Mouse (Mus musculus): ENCODE measurements around the gene Foxa3. TPM values are rescaled to one million over a fixed set of nuclear protein-coding genes. Genes with fewer than 3 reads are reported as not detected.

Foxa3 gene
- polyA plus RNA-seq, 1 experiment from 2014 or later = 26.6 TPM

DNA sequence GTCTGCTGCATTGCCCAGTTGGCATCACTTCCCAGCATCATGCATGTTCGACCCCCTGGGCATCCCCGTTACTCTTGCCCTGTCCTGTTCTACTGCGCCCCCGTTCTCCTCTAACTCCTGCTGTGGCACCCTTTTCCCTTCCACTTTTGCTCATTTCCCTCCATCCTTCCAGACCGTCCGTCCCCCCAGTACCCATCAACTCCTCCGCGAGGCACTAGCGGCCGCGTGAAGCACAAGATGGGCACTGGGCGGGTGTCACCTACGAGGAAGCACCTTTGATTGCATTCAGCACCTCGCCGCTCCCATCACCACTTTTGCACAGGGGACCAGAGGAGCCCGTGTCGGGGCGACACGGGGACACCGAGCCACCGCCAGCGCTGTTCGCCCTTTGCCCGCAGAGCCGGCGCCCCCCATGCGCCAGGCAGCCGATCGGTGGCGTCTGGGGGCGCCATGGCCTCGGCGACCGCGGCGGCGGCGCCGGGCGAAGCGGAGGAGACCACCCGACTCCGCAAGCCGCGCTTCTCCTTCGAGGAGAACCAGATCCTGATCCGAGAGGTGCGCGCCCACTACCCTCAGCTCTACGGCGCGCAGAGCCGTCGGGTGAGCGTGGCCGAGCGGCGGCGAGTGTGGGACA is 31.6 kb downstream of the Foxa3 start:
- WGBS = under 1% methylated on average over 58 of the region's 59 CpGs
- ATAC-seq = peak; percentile 3; the same call in 1 of the 2 replicates

DNA sequence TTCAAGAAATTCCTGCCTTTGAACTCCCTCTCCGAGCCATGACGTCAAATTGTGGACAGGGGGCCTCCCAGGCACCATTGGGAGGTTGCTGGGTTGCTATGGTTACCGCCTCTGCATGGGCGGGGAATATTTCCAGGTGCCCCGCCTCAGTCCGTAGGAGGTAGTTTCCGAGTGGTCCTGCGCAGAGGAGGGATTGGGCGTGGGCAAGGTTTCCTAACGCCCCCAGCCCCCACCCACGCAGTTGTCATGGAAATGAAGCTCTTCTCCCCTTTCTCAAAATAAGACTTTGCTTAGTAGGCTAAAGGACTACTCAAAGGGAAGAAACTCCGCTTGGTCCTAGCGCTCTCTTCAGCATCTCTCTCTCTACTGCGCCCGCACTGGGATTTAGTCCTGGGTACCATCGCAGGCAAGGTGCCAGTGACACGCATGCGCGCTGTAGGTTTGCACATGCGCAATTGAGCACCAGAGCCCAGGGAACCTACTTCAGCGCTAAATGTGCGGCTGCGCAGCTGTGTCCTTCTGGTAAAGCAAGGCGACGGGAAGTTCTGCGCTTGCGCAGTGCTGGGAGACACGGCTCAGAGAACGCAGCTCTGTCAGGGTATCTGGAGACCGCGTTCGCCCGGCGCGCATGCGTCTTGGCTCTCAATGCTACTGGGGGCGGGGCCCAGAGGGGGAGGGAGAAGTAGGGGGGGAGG is 32.6 kb downstream of the Foxa3 start, which contains the start of gene Mypop:
Gene Mypop (plus strand): TSS at position 645 of the 695 bp plus-strand sequence.
- H3K27me3 ChIP-seq (replicated peaks) = peaks cover 22% of the 10 kb centered on the region
- H3K27ac ChIP-seq = peak within 1 kb of the TSS; percentile 54
- H3K36me3 ChIP-seq = no peaks in the 10 kb centered on the region
- peak within 1 kb of the TSS; percentile 59 for H3K9ac ChIP-seq
- peak; percentile 96 for ATAC-seq
- peaks cover 11% of the 10 kb centered on the region for H3K4me1 ChIP-seq (replicated peaks)
- peak within 1 kb of the TSS; percentile 47 for H3K4me3 ChIP-seq (replicated peaks)
- no peaks in the 10 kb centered on the region for H3K9me3 ChIP-seq
- peak within 1 kb of the TSS; percentile 93 for H3K4me2 ChIP-seq (replicated peaks)
- WGBS = under 1% methylated on average over 36 of the region's 37 CpGs

More for the DNA sequence above, 31.6 kb downstream of the Foxa3 start:
- Histone ChIP-seq H3K27me3 (replicated peaks) (peaks cover 22% of the 10 kb centered on the region), H3K9ac (peak overlapping the region; percentile 59), H3K4me3 (replicated peaks) (peak overlapping the region; percentile 47), H3K4me1 (replicated peaks) (peaks cover 11% of the 10 kb centered on the region), H3K9me3 (no peaks in the 10 kb centered on the region), H3K36me3 (no peaks in the 10 kb centered on the region), H3K4me2 (replicated peaks) (peak overlapping the region; percentile 93), H3K27ac (no peak overlapping the region)

DNA sequence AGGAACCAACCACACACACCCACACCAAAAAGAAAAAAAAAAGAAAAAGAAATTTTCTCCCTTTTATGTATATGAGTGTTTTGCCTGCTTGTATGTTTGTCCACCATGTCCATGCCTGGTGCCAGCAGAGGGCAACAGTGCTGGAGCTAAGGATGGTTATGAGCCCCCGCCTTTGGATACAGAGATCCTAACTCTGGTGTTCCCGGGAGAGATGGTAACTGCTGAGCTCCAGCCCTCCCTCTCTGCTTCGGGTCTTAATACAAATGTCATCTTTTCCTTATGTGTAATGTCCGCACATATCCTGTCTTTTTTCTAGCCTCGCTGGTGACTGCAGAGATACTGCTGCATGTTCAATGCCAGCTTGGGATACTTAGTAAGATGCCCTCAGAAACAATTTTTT is 33.3 kb downstream of the Foxa3 start:
- H3K27me3 ChIP-seq (replicated peaks) = peaks cover 22% of the 10 kb centered on the region
- no peak overlapping the region for H3K27ac ChIP-seq
- 0 out of 2 replicates have a peak overlapping the region, but pooled peaks have one; percentile 47 for H3K4me3 ChIP-seq (replicated peaks)
- no peaks in the 10 kb centered on the region for H3K9me3 ChIP-seq
- no peaks in the 10 kb centered on the region for H3K36me3 ChIP-seq
- peak overlapping the region; percentile 93 for H3K4me2 ChIP-seq (replicated peaks)
- WGBS = 9% methylated on average over 5 of the region's 5 CpGs
- no peak overlapping the region for H3K9ac ChIP-seq
- ATAC-seq = no peak
- peaks cover 11% of the 10 kb centered on the region for H3K4me1 ChIP-seq (replicated peaks)

DNA sequence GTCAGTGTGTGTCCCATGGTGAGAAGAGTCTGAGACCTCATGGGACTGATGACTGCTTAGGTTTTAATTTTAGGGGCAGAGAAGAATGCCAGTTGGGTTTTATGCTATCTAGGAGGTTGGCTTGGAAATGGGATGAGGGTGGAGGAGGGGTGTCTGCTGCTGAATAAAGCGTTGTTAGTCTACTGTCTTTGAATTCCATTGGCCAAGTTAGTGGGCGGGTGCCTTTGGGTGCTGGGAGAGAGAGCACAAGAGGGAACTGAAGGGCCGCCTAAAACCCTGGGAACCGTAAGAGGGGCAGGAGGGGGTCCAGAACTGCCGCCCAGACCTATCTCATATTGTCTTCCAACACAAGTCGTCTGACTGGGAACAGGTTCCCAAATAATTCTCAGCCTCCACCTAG is 34.6 kb downstream of the Foxa3 start:
- 66% methylated on average over 6 of the region's 6 CpGs for WGBS
- Histone ChIP-seq H3K36me3 (no peaks in the 10 kb centered on the region), H3K4me2 (replicated peaks) (no peak overlapping the region), H3K4me3 (replicated peaks) (no peak overlapping the region), H3K27ac (no peak overlapping the region), H3K27me3 (replicated peaks) (peaks cover 22% of the 10 kb centered on the region), H3K9me3 (no peaks in the 10 kb centered on the region), H3K4me1 (replicated peaks) (peaks cover 11% of the 10 kb centered on the region), H3K9ac (no peak overlapping the region)
- ATAC-seq = no peak

DNA sequence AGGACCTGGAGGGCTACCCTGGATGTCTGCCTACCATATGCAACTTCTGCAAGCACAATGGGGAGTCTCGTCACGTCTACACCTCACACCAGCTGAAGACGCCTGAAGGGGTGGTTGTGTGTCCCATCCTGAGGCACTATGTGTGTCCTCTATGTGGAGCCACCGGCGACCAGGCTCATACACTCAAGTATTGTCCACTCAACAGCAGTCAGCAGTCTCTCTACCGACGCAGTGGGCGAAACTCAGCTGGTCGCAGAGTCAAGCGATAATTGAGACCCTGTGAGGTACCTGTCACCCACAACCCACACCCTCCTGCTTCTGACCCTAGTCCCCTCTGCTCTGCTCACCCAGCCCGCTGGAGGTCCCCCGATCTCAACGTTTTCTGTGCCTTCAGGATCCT is 35.6 kb downstream of the Foxa3 start:
- H3K4me3 ChIP-seq (replicated peaks) = no peak overlapping the region
- no peak for ATAC-seq
- H3K4me1 ChIP-seq (replicated peaks) = peaks cover 11% of the 10 kb centered on the region
- H3K36me3 ChIP-seq = no peaks in the 10 kb centered on the region
- H3K27me3 ChIP-seq (replicated peaks) = peaks cover 17% of the 10 kb centered on the region
- no peaks in the 10 kb centered on the region for H3K9me3 ChIP-seq
- no peak overlapping the region for H3K9ac ChIP-seq
- 72% methylated on average over 13 of the region's 13 CpGs for WGBS
- no peak overlapping the region for H3K27ac ChIP-seq
- no peak overlapping the region for H3K4me2 ChIP-seq (replicated peaks)

DNA sequence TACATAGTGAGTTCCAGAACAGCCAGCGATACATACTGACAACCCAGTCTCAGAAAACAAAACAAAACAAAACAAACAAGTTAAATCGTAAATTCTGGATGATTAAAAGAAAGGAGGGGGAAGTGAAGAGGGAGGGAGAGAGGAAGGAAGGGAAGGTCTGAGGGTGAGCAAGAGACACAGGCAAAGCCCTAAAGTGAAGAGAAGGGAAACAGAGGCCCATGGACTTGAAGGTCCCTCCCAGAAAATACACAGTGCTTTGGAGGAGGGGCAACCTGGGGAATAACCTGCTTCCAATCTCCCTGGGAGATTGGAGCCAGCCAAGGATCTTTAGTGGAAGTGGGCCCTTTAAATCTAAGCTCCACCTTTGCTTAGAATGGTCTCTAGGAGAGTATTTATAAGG is 36.2 kb downstream of the Foxa3 start, which contains the start of gene Nanos2:
Gene Nanos2 (plus strand): TSS at position 301 of the 400 bp plus-strand sequence.
- no peak within 1 kb of the TSS for H3K9ac ChIP-seq
- no peak within 1 kb of the TSS for H3K4me2 ChIP-seq (replicated peaks)
- H3K9me3 ChIP-seq = no peaks in the 10 kb centered on the region
- WGBS = 49% methylated on average over 2 of the region's 2 CpGs
- H3K27ac ChIP-seq = no peak within 1 kb of the TSS
- H3K4me1 ChIP-seq (replicated peaks) = peaks cover 7% of the 10 kb centered on the region
- peaks cover 11% of the 10 kb centered on the region for H3K27me3 ChIP-seq (replicated peaks)
- no peak for ATAC-seq
- no peak within 1 kb of the TSS for H3K4me3 ChIP-seq (replicated peaks)
- H3K36me3 ChIP-seq = no peaks in the 10 kb centered on the region

DNA sequence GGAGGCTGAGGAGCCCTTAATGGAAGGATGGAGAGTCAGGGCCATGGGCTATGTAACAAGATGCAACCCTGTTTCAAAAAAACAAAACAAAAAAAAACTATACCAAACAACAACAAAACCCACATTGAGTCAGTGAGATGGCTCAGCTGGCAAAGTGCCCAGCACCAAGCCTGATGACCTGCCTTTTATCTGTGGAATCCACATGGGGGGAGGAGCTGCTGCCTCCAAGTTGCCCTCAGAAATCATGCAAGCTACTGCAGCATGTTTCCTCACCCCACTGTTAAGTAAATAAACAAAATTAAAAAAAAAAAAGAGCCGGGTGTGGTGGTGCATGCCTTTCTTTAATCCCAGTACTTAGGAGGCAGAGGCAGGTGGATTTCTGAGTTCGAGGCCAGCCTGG is 36.8 kb downstream of the Foxa3 start:
- Histone ChIP-seq H3K4me2 (replicated peaks) (no peak overlapping the region), H3K27me3 (replicated peaks) (peaks cover 7% of the 10 kb centered on the region; the same call in 1 of the 2 replicates), H3K36me3 (no peaks in the 10 kb centered on the region), H3K4me3 (replicated peaks) (no peak overlapping the region), H3K9ac (no peak overlapping the region), H3K9me3 (no peaks in the 10 kb centered on the region), H3K27ac (no peak overlapping the region), H3K4me1 (replicated peaks) (peaks cover 1% of the 10 kb centered on the region; the same call in 1 of the 2 replicates)
- WGBS = 64% methylated on average over 2 of the region's 2 CpGs
- no peak for ATAC-seq

DNA sequence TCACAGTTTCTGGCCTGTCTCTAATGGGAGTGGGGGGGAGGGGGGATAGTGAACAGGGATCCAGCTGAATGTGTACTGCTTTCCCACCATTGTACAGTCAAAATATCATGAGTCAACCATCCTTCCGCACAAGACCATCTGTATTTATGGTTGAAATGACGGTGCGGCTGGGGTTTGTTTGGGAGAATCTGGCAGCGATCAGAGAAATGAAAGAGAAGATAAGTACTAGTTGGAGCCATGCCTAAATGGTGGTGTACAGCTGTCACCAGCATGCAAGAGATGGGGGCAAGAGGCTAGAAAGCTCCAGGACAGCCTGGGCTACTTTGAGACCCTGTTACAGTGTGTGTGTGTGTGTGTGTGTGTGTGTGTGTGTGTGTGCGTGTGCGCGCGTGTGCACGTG is 45.0 kb downstream of the Foxa3 start:
- Histone ChIP-seq H3K4me1 (replicated peaks) (no peaks in the 10 kb centered on the region), H3K9me3 (no peaks in the 10 kb centered on the region), H3K9ac (no peak overlapping the region), H3K4me2 (replicated peaks) (no peak overlapping the region), H3K36me3 (no peaks in the 10 kb centered on the region), H3K4me3 (replicated peaks) (no peak overlapping the region), H3K27ac (no peak overlapping the region), H3K27me3 (replicated peaks) (peaks cover under 1% of the 10 kb centered on the region; the same call in 1 of the 2 replicates)
- ATAC-seq = no peak
- 71% methylated on average over 9 of the region's 9 CpGs for WGBS

DNA sequence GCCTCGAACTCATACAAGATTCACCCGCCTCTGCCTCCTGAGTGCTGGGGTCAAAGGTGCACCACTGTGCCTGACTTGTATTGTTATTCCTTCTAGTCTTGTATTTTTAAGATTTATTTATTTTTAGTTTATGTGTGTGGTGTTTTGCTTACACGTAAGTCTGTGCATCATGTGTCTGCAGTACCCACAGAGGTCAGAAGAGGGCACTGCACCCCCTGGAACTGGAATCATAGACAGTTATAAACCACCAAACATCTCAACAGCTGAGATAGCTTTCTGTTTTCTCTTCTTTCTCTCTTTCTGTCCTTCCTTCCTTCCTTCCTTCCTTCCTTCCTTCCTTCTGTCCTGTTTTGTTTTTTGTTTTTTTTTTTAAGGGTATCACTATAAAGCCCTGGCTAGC is 52.4 kb downstream of the Foxa3 start:
- WGBS = 82% methylated on average over 3 of the region's 3 CpGs
- Histone ChIP-seq H3K27ac (no peak overlapping the region), H3K27me3 (replicated peaks) (peaks cover 3% of the 10 kb centered on the region), H3K9me3 (no peaks in the 10 kb centered on the region), H3K4me3 (replicated peaks) (no peak overlapping the region), H3K4me2 (replicated peaks) (no peak overlapping the region), H3K36me3 (no peaks in the 10 kb centered on the region), H3K9ac (no peak overlapping the region), H3K4me1 (replicated peaks) (no peaks in the 10 kb centered on the region)
- ATAC-seq = no peak

DNA sequence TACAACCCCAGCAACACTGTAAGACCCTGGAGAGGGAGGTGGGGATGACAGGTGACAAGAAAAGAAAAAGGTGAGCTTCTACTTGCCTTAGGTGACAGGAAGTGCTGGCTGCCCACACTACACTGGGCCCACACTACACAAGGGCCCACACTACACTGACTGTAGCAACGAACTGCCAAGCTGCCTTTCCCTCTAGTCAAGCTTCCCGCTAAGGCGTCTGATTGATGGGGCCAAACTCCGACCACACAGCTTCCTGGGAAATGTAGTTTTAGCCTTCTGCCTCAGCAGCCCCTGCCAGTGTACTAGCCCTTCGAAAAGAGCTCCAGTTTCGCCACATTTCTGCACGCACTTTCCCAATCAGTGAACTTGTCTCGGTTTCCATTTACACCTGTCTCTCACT is 55.7 kb downstream of the Foxa3 start:
- WGBS = 7% methylated on average over 8 of the region's 8 CpGs
- Histone ChIP-seq H3K4me2 (replicated peaks) (no peak overlapping the region), H3K4me1 (replicated peaks) (peaks cover 8% of the 10 kb centered on the region; the same call in 1 of the 2 replicates), H3K36me3 (no peaks in the 10 kb centered on the region), H3K4me3 (replicated peaks) (no peak overlapping the region), H3K9ac (no peak overlapping the region), H3K27ac (no peak overlapping the region), H3K9me3 (no peaks in the 10 kb centered on the region), H3K27me3 (replicated peaks) (peaks cover 29% of the 10 kb centered on the region)
- ATAC-seq = peak; percentile 44; the same call in 1 of the 2 replicates

DNA sequence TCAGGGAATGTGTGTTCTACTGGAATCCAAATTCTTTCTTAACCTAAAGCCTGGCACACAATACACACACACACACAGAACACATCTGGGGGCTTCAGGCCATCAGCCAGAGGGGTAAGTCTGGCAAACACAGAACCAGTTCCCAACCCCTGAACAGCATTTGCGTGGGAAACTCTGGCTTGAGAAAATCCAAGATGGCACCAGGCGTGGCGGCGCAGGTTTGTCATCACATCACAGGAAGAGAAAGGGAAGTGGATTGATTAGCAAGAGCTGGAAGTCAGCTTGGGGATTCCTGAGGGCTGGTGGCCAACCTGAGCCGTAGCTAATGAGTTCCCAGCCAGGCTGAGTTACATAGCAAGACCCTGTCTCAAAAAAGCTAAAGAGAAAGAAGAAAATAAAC is 58.0 kb downstream of the Foxa3 start:
- no peaks in the 10 kb centered on the region for H3K9me3 ChIP-seq
- peaks cover 52% of the 10 kb centered on the region for H3K27me3 ChIP-seq (replicated peaks)
- H3K4me1 ChIP-seq (replicated peaks) = peaks cover 10% of the 10 kb centered on the region; the same call in 1 of the 2 replicates
- 76% methylated on average over 5 of the region's 5 CpGs for WGBS
- H3K4me3 ChIP-seq (replicated peaks) = no peak overlapping the region
- ATAC-seq = no peak
- H3K27ac ChIP-seq = no peak overlapping the region
- H3K4me2 ChIP-seq (replicated peaks) = no peak overlapping the region
- no peaks in the 10 kb centered on the region for H3K36me3 ChIP-seq
- H3K9ac ChIP-seq = no peak overlapping the region

DNA sequence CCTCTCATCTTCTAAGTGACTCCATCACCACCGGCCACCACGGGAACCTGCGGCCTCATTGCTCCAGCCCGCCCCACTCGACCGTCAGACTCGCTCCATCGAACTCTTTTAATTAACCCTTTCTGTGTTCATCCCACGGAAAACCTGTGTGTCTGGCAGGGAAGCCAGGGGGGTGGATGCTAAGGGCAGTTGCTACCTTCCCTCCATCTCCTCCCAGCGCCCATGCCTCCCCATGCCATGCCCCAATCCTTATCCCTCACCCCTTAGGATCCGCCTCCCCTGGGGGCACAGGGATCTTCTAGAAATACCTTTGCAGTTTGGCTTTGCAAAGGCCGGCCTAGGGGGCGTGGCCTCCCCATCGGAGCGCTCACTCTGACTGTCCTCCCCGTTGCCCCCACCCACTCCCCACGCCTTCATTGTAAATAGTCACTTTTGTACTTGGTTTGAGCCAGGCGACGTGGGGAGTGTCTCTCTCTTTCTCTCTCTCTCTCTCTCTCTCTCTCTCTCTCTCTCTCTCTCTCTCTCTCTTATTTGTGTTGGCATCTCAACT is 60.0 kb downstream of the Foxa3 start:
- no peaks in the 10 kb centered on the region for H3K36me3 ChIP-seq
- H3K27ac ChIP-seq = no peak overlapping the region
- 0 out of 2 replicates have a peak overlapping the region, but pooled peaks have one; percentile 11 for H3K4me2 ChIP-seq (replicated peaks)
- ATAC-seq = no peak
- peaks cover 16% of the 10 kb centered on the region for H3K4me1 ChIP-seq (replicated peaks)
- peaks cover 67% of the 10 kb centered on the region for H3K27me3 ChIP-seq (replicated peaks)
- no peak overlapping the region for H3K9ac ChIP-seq
- no peak overlapping the region for H3K4me3 ChIP-seq (replicated peaks)
- WGBS = 1% methylated on average over 19 of the region's 19 CpGs
- H3K9me3 ChIP-seq = no peaks in the 10 kb centered on the region
